Mouse (Mus musculus) forebrain, embryonic 14.5 days (tissue): ENCODE data around the gene Slc26a8. TPM values are rescaled to one million over a fixed set of nuclear protein-coding genes. Genes with fewer than 3 reads are reported as not detected.

Source experiments
- ATAC-seq: fragments of 200-750 bp; cut with Nextera tagmentation; 2 replicates; pipeline ENCODE4 v1.8.0; 2017; ENCODE audit warnings: mild to moderate bottlenecking, moderate library complexity
- DNase-seq: peaks from one replicate; pipeline ENCODE4 v3.0.0-alpha.2; 2015; ENCODE audit warnings: low spot score
- H3K27ac ChIP-seq: fragments of 300-500 bp; sonication (generic); 2 replicates; pipeline ENCODE4 v1.5.1; 2014; ENCODE audit warnings: low read depth, mild to moderate bottlenecking, control low read depth, low read length, moderate library complexity
- H3K27me3 ChIP-seq: fragments of 300-500 bp; sonication (generic); replicated peaks from 2 replicates; pipeline ENCODE4 v1.6.1; 2014; ENCODE audit warnings: low read length, control low read depth, mixed read lengths; ENCODE audit not compliant: control insufficient read depth, insufficient read depth
- H3K36me3 ChIP-seq: fragments of 300-500 bp; sonication (generic); 2 replicates; pipeline ENCODE4 v1.6.1; 2014; ENCODE audit warnings: low read length, control low read depth; ENCODE audit not compliant: control insufficient read depth, insufficient read depth
- H3K4me1 ChIP-seq: fragments of 300-500 bp; sonication (generic); 2 replicates; pipeline ENCODE4 v1.6.1; 2014; ENCODE audit warnings: antibody characterized with exemption, low read length, control low read depth; ENCODE audit not compliant: control insufficient read depth, insufficient read depth
- H3K4me2 ChIP-seq: fragments of 300-500 bp; sonication (generic); 2 replicates; pipeline ENCODE4 v1.6.1; 2014; ENCODE audit warnings: mild to moderate bottlenecking, control low read depth, low read length
- H3K4me3 ChIP-seq: fragments of 300-500 bp; sonication (generic); 2 replicates; pipeline ENCODE4 v1.5.1; 2014; ENCODE audit warnings: low read depth, low read length, control low read depth
- H3K9ac ChIP-seq: fragments of 300-500 bp; sonication (generic); 2 replicates; pipeline ENCODE4 v1.6.1; 2014; ENCODE audit warnings: mild to moderate bottlenecking, low read length, control low read depth, moderate library complexity
- H3K9me3 ChIP-seq: fragments of 300-500 bp; sonication (generic); replicated peaks from 2 replicates; pipeline ENCODE4 v1.6.1; 2016; ENCODE audit warnings: low read length, control low read depth, mixed read lengths; ENCODE audit not compliant: control insufficient read depth
- WGBS: fragments of 180-500 bp; shearing (Covaris S2); extraction: QIAGEN DNeasy Blood & Tissue Kit; methylation state at CpG from one replicate; pipeline ENCODE4 v1.1.7; 2014; 5-methylcytosine and 5-hydroxymethylcytosine counted together
- polyA plus RNA-seq: library from polyadenylated mRNA; unstranded; fragments of >200 nt; fragmentation: Nextera tagmentation; extraction: Ambion mirVana; gene quantifications from 2 replicates; pipeline ENCODE4 v1.2.1, GENCODE M21; 2014

Gene Slc26a8
- polyA plus RNA-seq, 1 experiment from 2014 or later = 0.88 TPM

DNA sequence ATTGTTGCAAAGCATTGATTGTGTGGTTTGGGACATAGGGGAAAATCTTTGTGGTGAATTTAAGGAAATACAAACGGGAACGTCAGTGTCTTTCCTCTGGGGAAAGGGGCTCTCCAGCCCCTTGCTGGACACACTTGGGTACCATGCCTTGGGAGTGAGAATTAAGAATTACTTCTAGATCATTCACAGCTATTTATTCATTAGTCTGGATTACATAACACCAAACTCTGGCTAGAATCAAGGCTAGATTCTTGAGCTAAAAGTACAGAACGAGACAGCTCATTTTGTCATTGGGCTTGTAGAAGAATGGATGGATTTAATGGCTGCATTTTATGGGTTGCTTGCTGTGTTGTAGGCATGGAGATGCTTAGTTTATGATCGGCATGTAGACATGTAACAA, 4.8 kb upstream of the Slc26a8 start:
- ATAC-seq = no peak
- no peaks in the 10 kb centered on the region for H3K9me3 ChIP-seq
- H3K4me3 ChIP-seq = no peak overlapping the region
- 0 out of 2 replicates have a peak, but pooled peaks cover 2% of the 10 kb centered on the region for H3K36me3 ChIP-seq
- H3K9ac ChIP-seq = no peak overlapping the region
- WGBS = 67% methylated on average over 4 of the region's 4 CpGs
- no peak overlapping the region for H3K27ac ChIP-seq
- H3K27me3 ChIP-seq = no peaks in the 10 kb centered on the region; the same call in 1 of the 2 replicates
- DNase-seq = no peak
- H3K4me2 ChIP-seq = no peak overlapping the region
- peaks cover 28% of the 10 kb centered on the region for H3K4me1 ChIP-seq

DNA sequence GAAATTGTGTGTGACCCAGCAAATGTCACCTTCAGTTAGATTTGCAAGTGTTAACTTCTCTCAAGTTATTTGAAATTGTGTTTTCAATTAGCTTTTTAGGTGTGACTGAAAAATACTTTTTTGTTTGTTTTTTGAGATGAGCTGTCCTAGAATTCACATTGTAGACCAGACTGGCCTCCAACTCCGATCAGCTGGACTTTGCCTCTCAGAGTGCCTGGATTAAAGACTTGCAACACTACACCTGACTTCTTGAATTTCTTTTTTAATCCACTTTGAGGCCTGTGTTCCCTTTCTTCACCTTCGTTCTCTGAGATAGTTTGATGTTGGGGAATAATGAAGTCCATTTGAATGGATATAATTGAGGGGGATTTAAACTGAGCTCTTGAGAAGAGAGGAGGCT, 4.0 kb upstream of the Slc26a8 start:
- H3K27ac ChIP-seq = no peak overlapping the region
- H3K9ac ChIP-seq = no peak overlapping the region
- H3K9me3 ChIP-seq = no peaks in the 10 kb centered on the region
- no peak overlapping the region for H3K4me3 ChIP-seq
- 34% methylated on average over 2 of the region's 2 CpGs for WGBS
- no peak for ATAC-seq
- H3K36me3 ChIP-seq = 0 out of 2 replicates have a peak, but pooled peaks cover 2% of the 10 kb centered on the region
- DNase-seq = no peak
- peaks cover 28% of the 10 kb centered on the region for H3K4me1 ChIP-seq
- peak overlapping the region; percentile 74 for H3K4me2 ChIP-seq
- peaks cover 3% of the 10 kb centered on the region; the same call in 1 of the 2 replicates for H3K27me3 ChIP-seq

DNA sequence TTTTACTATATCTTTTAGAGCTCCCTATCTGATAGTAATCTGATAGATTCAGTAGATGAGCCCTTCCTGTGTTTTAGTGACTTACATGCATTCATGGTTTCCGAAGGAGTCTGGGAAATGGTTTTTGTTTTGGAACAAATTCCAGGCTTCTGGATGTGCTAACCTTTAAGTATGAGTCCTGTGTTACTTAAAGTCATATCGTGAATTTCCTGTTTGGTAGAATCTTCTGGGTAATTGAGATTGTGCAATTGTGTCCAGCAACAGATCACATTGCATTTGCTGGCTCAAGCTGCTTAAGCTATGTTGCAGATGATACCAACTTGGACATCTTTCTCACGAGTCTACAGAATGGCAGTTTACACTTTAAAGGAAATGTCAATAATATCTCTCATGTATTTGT, 3.1 kb upstream of the Slc26a8 start:
- Histone ChIP-seq H3K4me1 (peaks cover 24% of the 10 kb centered on the region), H3K27ac (no peak overlapping the region), H3K4me3 (peak overlapping the region; percentile 96), H3K4me2 (peak overlapping the region; percentile 74), H3K36me3 (0 out of 2 replicates have a peak, but pooled peaks cover 2% of the 10 kb centered on the region), H3K9ac (peak overlapping the region; percentile 94), H3K27me3 (peaks cover 7% of the 10 kb centered on the region; the same call in 1 of the 2 replicates), H3K9me3 (no peaks in the 10 kb centered on the region)
- DNase-seq = no peak
- 43% methylated on average over 3 of the region's 3 CpGs for WGBS
- no peak for ATAC-seq

DNA sequence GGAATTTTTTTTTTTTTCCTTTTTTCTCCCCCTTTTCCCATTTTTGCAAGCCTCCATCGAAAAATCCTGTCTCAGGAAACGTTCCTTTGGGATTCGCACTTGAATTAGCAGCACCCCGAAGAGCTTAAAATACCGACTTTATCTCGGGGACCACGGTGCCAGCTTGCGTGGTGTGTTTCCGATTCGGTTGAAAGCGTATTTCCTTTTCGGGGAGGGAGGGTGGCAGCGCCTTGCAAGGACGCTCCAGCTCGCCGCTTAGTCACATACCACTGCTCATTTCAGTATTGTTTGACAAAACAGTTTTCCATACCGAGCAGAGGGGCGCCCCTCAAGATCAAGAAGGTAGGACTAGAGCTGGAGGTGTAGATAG, 2.3 kb upstream of the Slc26a8 start:
- no peak for ATAC-seq
- Histone ChIP-seq H3K4me2 (peak overlapping the region; percentile 74), H3K27me3 (peaks cover 7% of the 10 kb centered on the region; the same call in 1 of the 2 replicates), H3K36me3 (0 out of 2 replicates have a peak, but pooled peaks cover 2% of the 10 kb centered on the region), H3K9me3 (no peaks in the 10 kb centered on the region), H3K9ac (peak overlapping the region; percentile 94), H3K4me1 (peaks cover 17% of the 10 kb centered on the region), H3K4me3 (peak overlapping the region; percentile 96), H3K27ac (no peak overlapping the region)
- no peak for DNase-seq
- under 1% methylated on average over 18 of the region's 18 CpGs for WGBS

DNA sequence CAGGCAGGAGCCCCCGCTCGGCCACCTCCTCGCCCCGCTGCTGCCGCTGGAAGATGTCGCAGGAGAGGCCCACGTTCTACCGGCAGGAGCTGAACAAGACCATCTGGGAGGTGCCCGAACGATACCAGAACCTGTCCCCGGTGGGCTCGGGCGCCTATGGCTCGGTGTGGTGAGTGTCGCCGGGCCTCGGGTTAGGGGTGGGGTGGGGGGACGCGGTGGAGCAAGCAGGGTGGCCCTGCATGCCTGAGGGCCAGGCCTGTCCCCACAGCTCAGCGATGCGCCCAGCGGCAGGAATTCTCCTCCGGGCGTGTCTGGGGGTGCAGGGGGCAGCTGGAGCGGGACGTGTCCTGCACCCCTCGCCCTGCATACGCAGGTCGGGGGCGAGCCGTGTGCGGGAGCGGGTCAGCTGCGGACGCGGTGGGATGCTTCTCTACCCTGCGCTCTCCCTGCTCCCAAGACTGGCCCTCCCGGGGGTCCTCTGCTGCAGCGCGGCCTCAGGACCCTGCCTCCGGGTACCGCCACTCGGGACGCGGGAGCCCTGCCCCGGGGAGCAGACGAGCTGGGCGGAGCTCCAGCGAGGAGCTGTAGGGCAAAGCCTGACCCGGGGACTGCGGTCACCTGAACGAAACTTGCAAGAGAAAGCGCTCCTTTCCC, 1.8 kb upstream of the Slc26a8 start:
- Histone ChIP-seq H3K27me3 (peaks cover 7% of the 10 kb centered on the region; the same call in 1 of the 2 replicates), H3K9me3 (no peaks in the 10 kb centered on the region), H3K4me1 (peaks cover 14% of the 10 kb centered on the region), H3K9ac (peak overlapping the region; percentile 94), H3K36me3 (0 out of 2 replicates have a peak, but pooled peaks cover 2% of the 10 kb centered on the region), H3K27ac (peak overlapping the region; percentile 94), H3K4me3 (peak overlapping the region; percentile 96), H3K4me2 (peak overlapping the region; percentile 74)
- ATAC-seq (peak; percentile 49), DNase-seq (peak; percentile 52)
- 0% methylated on average over 53 of the region's 53 CpGs for WGBS

DNA sequence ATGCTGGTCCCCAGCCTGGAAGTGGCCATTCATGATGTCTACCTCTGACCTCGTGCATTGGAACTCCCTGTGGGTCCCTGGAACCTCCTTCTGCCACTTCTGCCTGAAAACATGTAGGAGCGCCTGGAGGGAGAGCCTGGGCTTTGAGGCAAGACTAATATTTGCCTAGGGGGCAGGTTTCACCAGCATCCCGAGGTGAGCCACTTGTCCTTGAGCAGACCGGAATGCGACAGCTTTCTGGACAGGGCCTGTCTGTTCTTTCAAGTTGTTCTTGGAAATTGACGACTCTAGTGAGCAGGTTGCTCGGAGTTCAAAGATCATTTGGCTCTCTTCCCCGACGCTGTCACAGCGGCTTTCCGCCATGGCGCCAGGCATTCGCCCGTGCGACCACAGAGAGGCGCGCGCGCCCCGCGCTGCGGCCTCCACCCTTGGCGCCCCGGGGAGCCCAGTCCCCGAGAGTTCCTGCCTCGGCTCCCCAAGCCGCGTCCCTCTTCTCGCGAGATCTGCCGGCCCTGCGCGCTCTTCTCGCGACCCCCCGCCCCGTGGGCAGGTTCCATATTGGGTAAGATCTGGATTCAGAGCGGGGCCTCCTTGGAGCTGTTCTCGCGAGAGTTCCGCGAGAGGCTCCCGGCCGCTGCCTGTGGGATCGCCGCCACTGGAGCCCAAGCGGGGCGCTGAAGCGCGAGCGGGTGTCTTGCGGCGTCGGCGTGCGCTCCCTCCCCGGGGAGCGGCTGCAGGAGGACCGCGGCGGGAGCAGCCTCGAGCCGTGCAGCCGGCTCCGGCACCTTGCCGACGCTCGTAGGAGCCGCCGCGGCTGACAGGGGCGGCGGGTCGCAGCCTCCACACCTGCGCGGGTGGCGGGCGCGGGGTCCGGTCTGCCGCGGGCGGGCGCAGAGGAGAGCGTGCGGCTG, 998 bp upstream of the Slc26a8 start, which contains the start of gene Mapk14:
TSS of gene Mapk14 (plus strand) at position 554 of the 911 bp plus-strand sequence.
- Histone ChIP-seq H3K4me2 (peak within 1 kb of the TSS; percentile 74), H3K36me3 (0 out of 2 replicates have a peak, but pooled peaks cover 2% of the 10 kb centered on the region), H3K27ac (peak within 1 kb of the TSS; percentile 94), H3K9me3 (no peaks in the 10 kb centered on the region), H3K9ac (peak within 1 kb of the TSS; percentile 94), H3K27me3 (peaks cover 7% of the 10 kb centered on the region; the same call in 1 of the 2 replicates), H3K4me1 (peaks cover 11% of the 10 kb centered on the region), H3K4me3 (peak within 1 kb of the TSS; percentile 96)
- DNase-seq = peak; percentile 99
- ATAC-seq = peak; percentile 98
- under 1% methylated on average over 54 of the region's 86 CpGs for WGBS

DNA sequence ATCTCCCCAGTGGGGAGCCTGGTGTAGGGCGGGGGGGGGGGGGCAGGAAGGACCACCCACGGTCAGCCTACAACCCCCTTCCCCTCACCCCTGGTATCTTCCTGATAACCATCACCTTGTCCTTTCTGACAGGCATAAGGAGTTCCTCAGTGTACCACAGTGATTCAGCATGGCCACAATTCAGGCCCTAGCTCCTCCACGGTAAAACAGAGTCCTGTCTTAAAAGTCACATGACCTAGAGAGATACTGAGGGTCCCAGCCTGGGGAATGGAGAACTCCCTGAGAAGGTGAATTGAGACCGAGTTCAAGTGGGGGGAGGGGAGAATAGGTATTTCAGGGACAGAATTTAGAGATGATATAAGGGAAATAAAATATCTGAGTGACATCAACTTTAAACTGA, 2.7 kb downstream of the Slc26a8 start:
- Histone ChIP-seq H3K9ac (no peak overlapping the region), H3K27me3 (peaks cover 7% of the 10 kb centered on the region; the same call in 1 of the 2 replicates)
- WGBS = 56% methylated on average over 3 of the region's 4 CpGs

DNA sequence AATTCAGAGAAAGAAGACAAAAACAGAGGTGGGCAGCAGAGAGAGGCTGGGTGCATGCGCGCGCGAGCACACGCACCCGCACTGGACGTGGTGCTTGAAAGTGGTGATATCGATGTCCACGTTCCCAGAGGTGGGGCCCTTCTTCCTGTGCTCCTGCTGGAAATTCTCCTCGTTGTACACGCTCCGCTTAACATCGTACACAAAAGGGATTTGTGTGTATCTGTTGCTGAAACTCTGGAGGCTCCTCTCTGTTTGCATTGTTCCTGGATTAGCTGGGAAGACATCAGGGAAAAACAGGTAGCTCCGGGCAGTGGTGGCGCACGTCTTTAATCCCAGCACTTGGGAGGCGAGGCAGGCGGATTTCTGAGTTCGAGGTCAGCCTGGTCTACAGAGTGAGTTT, 5.4 kb downstream of the Slc26a8 start:
- no peak overlapping the region for H3K9ac ChIP-seq
- H3K4me1 ChIP-seq = no peaks in the 10 kb centered on the region
- no peak overlapping the region for H3K4me3 ChIP-seq
- WGBS = 34% methylated on average over 19 of the region's 19 CpGs
- H3K27ac ChIP-seq = no peak overlapping the region
- H3K36me3 ChIP-seq = no peaks in the 10 kb centered on the region
- DNase-seq (no peak), ATAC-seq (no peak)
- peaks cover 7% of the 10 kb centered on the region; the same call in 1 of the 2 replicates for H3K27me3 ChIP-seq
- H3K9me3 ChIP-seq = no peaks in the 10 kb centered on the region
- no peak overlapping the region for H3K4me2 ChIP-seq

More for the DNA sequence above, 2.7 kb downstream of the Slc26a8 start:
- H3K27ac ChIP-seq = no peak overlapping the region
- no peak overlapping the region for H3K4me3 ChIP-seq
- no peaks in the 10 kb centered on the region for H3K4me1 ChIP-seq
- no peaks in the 10 kb centered on the region for H3K36me3 ChIP-seq
- DNase-seq (no peak), ATAC-seq (no peak)
- H3K4me2 ChIP-seq = no peak overlapping the region
- no peaks in the 10 kb centered on the region for H3K9me3 ChIP-seq
